Mouse (Mus musculus) embryonic facial prominence, embryonic 12.5 days (tissue): ENCODE data around the gene Klrb1b. TPM values are rescaled to one million over a fixed set of nuclear protein-coding genes. Genes with fewer than 3 reads are reported as not detected.
"Not testable (repeated sequence)": the region's sequence is repeated elsewhere in the genome, so short reads cannot be mapped to it uniquely, and the experiment has no call there.

Source experiments
- ATAC-seq: fragments of 200-750 bp; cut with Nextera tagmentation; 2 replicates; pipeline ENCODE4 v1.8.0; 2017; ENCODE audit not compliant: insufficient number of reproducible peaks, insufficient read depth, low FRiP score, low TSS enrichment
- H3K27ac ChIP-seq: fragments of 300-500 bp; sonication (generic); 2 replicates; pipeline ENCODE4 v1.5.1; 2016; ENCODE audit warnings: mild to moderate bottlenecking
- H3K27me3 ChIP-seq: fragments of 300-500 bp; sonication (generic); 2 replicates; pipeline ENCODE4 v1.6.1; 2016; ENCODE audit warnings: mild to moderate bottlenecking, moderate library complexity
- H3K36me3 ChIP-seq: fragments of 300-500 bp; sonication (generic); 2 replicates; pipeline ENCODE4 v1.6.1; 2016; ENCODE audit warnings: mild to moderate bottlenecking
- H3K4me1 ChIP-seq: fragments of 300-500 bp; sonication (generic); 2 replicates; pipeline ENCODE4 v1.6.1; 2016
- H3K4me2 ChIP-seq: fragments of 300-500 bp; sonication (generic); replicated peaks from 2 replicates; pipeline ENCODE4 v1.6.1; 2016; ENCODE audit warnings: mild to moderate bottlenecking, moderate library complexity
- H3K4me3 ChIP-seq: fragments of 300-500 bp; sonication (generic); 2 replicates; pipeline ENCODE4 v1.5.1; 2016; ENCODE audit warnings: mild to moderate bottlenecking
- H3K9ac ChIP-seq: fragments of 300-500 bp; sonication (generic); 2 replicates; pipeline ENCODE4 v1.6.1; 2016; ENCODE audit warnings: mild to moderate bottlenecking, moderate library complexity
- H3K9me3 ChIP-seq: fragments of 300-500 bp; sonication (generic); 2 replicates; pipeline ENCODE4 v1.6.1; 2016; ENCODE audit warnings: mild to moderate bottlenecking, moderate library complexity
- WGBS: fragments of 180-500 bp; shearing (Covaris S2); methylation state at CpG from one replicate; pipeline ENCODE4 v1.1.7; 2016; 5-methylcytosine and 5-hydroxymethylcytosine counted together
- polyA plus RNA-seq: library from polyadenylated mRNA; unstranded; fragments of >200 nt; fragmentation: Nextera tagmentation; extraction: Ambion mirVana; gene quantifications from 2 replicates; pipeline ENCODE4 v1.2.1, GENCODE M21; 2016

The Klrb1b gene
- polyA plus RNA-seq, 1 experiment from 2014 or later = not detected

DNA sequence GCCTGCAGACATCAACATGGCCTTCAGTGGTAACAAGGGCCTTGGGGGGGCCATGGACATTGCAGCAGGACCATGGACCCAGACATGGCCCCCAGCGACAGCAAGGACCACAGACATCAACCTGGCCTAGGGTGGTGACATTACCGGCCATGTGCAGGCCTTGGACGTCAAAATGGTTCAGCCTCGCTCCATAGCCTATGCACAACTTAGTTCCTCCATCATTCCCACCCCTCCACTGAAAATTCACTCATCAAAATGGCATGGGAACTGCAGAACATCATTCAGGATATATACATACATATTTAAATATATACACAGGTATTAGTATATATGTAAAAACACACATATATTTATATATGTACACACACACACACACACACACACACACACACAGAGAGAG is 21.3 kb upstream of the Klrb1b start:
- 93% methylated on average over 4 of the region's 4 CpGs for WGBS
- Histone ChIP-seq H3K4me1 (peaks cover 2% of the 10 kb centered on the region; the same call in 1 of the 2 replicates), H3K36me3 (no peaks in the 10 kb centered on the region), H3K27ac (no peak overlapping the region), H3K9me3 (no peaks in the 10 kb centered on the region), H3K9ac (no peak overlapping the region), H3K27me3 (no peaks in the 10 kb centered on the region), H3K4me3 (no peak overlapping the region), H3K4me2 (no peak overlapping the region)
- no peak for ATAC-seq

DNA sequence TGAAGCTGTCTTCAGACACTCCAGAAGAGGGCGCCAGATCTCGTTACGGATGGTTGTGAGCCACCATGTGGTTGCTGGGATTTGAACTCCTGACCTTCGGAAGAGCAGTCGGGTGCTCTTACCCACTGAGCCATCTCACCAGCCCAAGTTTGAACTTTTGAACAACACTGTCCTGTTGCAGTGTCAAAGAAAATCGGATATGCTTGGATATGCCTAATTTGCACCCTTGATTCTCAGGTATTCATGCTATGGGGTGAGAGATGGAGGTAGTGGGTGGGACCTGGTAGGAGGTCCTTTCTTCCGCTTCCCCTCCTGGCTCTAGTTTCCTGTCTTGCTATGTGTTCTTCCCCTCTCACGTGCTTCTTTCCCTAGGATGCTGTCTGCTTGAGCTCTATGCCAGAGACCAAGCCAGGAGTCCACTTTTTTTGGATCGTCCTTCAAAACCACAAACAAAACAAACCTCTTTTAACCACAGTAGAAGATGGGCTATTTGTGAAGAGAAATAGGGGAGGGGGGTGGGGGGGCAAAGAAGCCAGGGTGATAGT is 19.9 kb upstream of the Klrb1b start:
- Histone ChIP-seq H3K9me3 (no peaks in the 10 kb centered on the region), H3K4me1 (peaks cover 6% of the 10 kb centered on the region; the same call in 1 of the 2 replicates), H3K27ac (no peak overlapping the region), H3K36me3 (no peaks in the 10 kb centered on the region), H3K9ac (no peak overlapping the region), H3K27me3 (no peaks in the 10 kb centered on the region), H3K4me3 (no peak overlapping the region), H3K4me2 (no peak overlapping the region)
- WGBS = 62% methylated on average over 6 of the region's 9 CpGs
- ATAC-seq = no peak

DNA sequence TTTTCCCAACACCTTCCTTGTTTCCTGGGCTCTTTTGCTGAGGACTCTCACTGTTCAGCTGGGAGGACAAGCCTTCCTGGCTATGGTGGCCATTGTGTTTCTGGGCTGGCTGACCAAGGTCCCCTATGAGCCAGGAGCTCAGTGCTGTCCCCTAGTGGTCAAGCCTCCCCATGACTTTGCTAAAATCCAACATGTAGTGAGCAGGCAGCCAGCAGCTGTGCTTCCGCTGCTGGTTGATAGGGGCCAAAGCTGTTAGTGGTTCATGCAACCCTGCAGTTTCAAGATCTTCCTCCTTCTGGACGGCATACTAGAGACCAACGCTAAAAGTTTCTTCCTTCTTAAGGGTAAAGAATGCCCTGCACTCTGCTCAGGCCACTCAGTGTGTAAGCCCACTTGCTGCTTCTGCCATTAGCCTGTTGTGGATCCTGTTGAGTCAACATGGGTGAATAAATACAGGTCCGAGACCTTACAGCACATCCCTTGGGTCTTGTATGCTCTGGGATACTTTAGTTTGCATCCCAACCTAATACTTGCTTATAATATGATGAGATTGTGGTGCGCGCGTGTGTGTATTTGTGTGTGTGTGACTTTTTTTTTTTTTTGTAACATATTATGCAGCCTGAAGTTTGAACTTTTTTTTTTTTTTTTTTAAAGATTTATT is 19.3 kb upstream of the Klrb1b start:
- H3K4me2 ChIP-seq = peak overlapping the region; percentile 13; the same call in 1 of the 2 replicates
- 28% methylated on average over 7 of the region's 7 CpGs for WGBS
- H3K4me1 ChIP-seq = peaks cover 6% of the 10 kb centered on the region; the same call in 1 of the 2 replicates
- no peaks in the 10 kb centered on the region for H3K27me3 ChIP-seq
- H3K4me3 ChIP-seq = no peak overlapping the region
- no peak overlapping the region for H3K27ac ChIP-seq
- H3K9me3 ChIP-seq = no peaks in the 10 kb centered on the region
- no peak for ATAC-seq
- H3K36me3 ChIP-seq = no peaks in the 10 kb centered on the region
- H3K9ac ChIP-seq = no peak overlapping the region

DNA sequence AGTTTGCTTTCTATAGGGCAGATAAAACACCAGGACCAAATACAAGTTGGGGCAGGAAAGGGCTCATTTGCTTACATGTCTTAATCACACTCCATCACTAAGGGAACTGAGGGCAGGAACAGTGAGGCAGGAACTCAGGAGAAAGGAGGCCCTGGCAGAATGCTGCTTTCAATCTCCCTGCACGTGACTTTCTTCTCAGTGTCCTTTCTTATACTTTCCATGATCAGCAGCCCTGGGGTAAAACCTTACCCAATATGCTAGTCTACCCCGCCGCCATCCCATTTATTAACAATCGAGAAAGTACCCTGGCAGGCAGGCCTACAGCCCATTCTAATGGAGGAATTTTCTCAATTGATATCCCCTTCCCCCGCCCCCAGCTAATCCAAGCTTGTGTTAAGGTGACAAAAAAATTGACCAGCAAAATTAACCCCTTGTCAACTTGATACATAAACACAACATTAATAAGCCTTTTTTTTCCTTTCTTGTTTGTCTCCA is 18.5 kb upstream of the Klrb1b start:
- H3K9me3 ChIP-seq = no peaks in the 10 kb centered on the region
- WGBS = 79% methylated on average over 5 of the region's 5 CpGs
- H3K4me3 ChIP-seq = peak overlapping the region; percentile 69; the same call in 1 of the 2 replicates
- no peak overlapping the region for H3K9ac ChIP-seq
- no peaks in the 10 kb centered on the region for H3K36me3 ChIP-seq
- H3K4me1 ChIP-seq = peaks cover 8% of the 10 kb centered on the region; the same call in 1 of the 2 replicates
- no peak for ATAC-seq
- H3K27ac ChIP-seq = no peak overlapping the region
- no peaks in the 10 kb centered on the region for H3K27me3 ChIP-seq
- H3K4me2 ChIP-seq = peak overlapping the region; percentile 54; the same call in 1 of the 2 replicates

DNA sequence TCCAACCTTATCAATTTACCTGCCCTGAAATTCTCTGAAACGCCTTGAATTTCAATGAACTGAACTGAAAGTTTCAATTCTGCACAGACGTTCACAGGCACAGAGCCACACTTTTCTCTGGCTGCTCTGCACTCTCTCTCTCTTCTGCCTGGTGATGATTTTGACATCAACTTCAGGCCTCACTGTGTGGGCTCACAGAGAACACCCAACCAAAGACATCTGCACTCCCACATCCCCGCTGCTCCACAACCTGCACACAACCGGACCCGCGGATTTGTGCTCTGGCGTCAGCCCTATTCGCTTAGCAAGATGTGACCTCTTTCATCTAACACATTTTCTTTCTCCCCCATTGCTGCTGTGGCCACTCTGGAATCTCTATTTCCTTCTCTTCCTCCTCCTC is 18.0 kb upstream of the Klrb1b start:
- no peak for ATAC-seq
- peak overlapping the region; percentile 54 for H3K4me2 ChIP-seq
- 0 out of 2 replicates have a peak overlapping the region, but pooled peaks have one; percentile 20 for H3K27ac ChIP-seq
- no peaks in the 10 kb centered on the region for H3K9me3 ChIP-seq
- peaks cover 9% of the 10 kb centered on the region; the same call in 1 of the 2 replicates for H3K4me1 ChIP-seq
- no peak overlapping the region for H3K9ac ChIP-seq
- H3K27me3 ChIP-seq = no peaks in the 10 kb centered on the region
- H3K4me3 ChIP-seq = peak overlapping the region; percentile 69
- H3K36me3 ChIP-seq = no peaks in the 10 kb centered on the region
- 29% methylated on average over 8 of the region's 8 CpGs for WGBS

DNA sequence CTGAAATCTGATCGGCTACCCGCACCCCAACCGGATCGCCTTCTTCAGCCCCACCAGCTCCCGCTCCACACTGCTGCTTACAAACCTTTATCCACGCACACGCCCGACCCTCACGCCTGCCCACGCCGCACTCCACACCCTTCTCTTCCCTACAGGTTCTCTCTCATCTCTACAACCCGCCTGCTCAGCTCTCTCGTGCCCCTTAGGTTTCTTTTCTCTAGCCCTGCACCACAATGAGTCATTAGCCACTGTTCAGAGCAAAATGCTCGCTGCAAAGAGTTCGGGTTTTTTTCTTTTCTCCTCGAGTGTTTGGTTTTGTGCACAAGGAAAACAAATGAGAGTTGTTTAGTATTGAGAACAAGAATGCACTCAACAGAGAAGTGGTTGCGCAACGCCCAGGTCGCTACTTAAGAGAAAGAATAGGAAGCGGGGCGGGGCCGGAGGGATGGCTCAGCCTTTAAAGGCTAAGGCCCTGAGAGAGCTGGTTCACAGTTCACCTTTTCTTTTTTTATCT is 17.4 kb upstream of the Klrb1b start:
- no peak; the same call in 1 of the 2 replicates for ATAC-seq
- H3K27ac ChIP-seq = peak overlapping the region; percentile 93
- H3K4me3 ChIP-seq = peak overlapping the region; percentile 69
- peak overlapping the region; percentile 59 for H3K9ac ChIP-seq
- under 1% methylated on average over 22 of the region's 22 CpGs for WGBS
- H3K36me3 ChIP-seq = no peaks in the 10 kb centered on the region
- H3K4me1 ChIP-seq = peaks cover 9% of the 10 kb centered on the region; the same call in 1 of the 2 replicates
- no peaks in the 10 kb centered on the region for H3K9me3 ChIP-seq
- H3K4me2 ChIP-seq = peak overlapping the region; percentile 54
- no peaks in the 10 kb centered on the region for H3K27me3 ChIP-seq

DNA sequence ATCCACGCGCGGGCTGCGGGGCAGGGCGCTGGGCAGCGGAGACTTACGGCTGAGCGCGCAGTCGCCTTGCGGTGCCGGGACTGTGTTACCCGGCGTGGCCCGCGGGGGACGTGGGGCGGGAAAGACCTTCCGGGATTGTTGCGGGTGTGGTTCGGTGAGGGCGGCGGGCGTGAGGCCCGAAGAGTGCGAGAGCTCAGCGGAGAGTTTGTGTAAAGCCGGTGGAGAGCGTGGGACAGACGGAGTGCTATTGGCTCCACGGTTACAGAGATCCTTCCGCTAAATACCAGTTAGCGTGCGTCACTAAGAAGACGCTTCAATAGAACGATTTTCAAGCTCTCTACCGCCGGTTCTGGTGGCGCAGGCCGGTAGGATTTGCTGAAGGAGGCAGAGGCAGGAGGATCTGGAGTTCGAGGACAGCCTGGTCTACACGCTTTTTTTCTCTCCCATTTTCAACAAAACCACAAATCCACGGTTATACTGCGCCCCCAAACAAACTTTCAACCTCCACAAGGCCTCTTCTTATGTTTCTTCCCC is 16.9 kb upstream of the Klrb1b start:
- no peaks in the 10 kb centered on the region for H3K27me3 ChIP-seq
- under 1% methylated on average over 44 of the region's 44 CpGs for WGBS
- H3K27ac ChIP-seq = peak overlapping the region; percentile 93
- H3K4me3 ChIP-seq = peak overlapping the region; percentile 69
- peak overlapping the region; percentile 54 for H3K4me2 ChIP-seq
- ATAC-seq = peak; percentile 74
- H3K36me3 ChIP-seq = no peaks in the 10 kb centered on the region
- peaks cover 9% of the 10 kb centered on the region; the same call in 1 of the 2 replicates for H3K4me1 ChIP-seq
- peak overlapping the region; percentile 65 for H3K9ac ChIP-seq
- H3K9me3 ChIP-seq = no peaks in the 10 kb centered on the region

DNA sequence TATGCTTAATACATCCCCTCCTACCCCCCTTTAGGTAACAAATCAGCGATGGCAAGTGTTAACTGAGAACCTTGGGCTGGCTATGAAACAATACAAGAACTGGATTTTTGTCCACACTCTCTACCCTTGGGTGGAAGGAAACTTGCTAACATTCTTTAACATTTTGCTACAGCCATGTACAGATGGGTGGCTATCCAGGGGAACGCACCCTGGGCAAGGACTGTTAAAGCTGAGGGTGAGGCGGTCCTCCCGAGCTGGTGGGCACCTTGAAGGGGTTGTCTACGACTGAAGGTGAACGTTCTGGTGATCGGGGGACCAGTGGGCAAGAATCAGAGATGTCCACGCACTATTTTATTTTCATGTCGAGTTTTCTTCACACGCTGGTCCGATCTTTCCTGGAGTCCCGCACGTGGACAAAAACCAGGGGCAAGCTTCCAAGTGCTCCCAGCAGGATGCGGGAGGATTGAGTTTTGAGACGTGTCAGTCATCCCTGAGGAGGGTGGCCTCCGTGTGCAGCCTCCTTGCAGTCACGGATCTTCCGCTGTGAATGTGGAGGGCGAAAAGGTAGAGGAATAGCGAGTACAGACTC is 16.3 kb upstream of the Klrb1b start:
- 0% methylated on average over 20 of the region's 20 CpGs for WGBS
- Histone ChIP-seq H3K9ac (peak overlapping the region; percentile 65), H3K27ac (peak overlapping the region; percentile 93), H3K9me3 (no peaks in the 10 kb centered on the region), H3K36me3 (no peaks in the 10 kb centered on the region), H3K4me2 (peak overlapping the region; percentile 54), H3K4me1 (peaks cover 9% of the 10 kb centered on the region; the same call in 1 of the 2 replicates), H3K4me3 (peak overlapping the region; percentile 69), H3K27me3 (no peaks in the 10 kb centered on the region)
- no peak for ATAC-seq

DNA sequence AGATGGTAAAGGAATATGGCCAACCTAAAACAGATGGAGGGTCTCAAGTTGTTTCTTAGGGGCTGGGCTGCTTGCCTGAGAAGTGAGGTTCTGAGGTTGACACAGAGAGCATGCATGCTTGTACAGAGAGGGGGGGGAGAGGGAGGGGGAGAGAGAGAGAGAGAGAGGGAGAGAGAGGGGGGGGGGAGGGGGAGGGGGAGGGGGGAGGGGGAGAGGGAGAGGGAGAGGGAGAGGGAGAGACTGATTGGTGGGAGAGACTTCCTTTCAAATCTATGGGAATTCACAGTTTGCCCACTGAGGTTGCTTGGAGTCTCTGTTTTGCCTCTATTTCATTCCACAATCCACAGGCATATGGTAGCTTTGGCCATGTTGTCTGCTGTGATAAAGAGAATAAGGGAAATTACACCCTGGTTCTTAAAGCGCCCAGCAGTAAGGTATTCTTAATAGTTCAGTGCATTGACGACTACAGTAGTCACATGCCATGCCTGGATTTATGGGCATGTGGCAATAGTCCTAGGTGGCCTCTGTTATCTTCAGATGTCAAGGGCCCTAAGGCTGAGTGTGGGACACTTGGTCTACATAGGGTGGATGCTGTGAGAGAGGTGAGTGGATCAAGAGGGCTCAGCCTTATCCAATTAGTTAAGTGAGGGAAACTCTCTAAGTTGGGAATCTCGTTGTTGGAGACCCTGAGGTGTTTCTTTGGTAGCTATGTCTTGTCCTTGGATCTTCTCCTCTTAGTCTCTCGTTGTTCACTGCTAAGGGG is 15.4 kb upstream of the Klrb1b start:
- H3K9ac ChIP-seq = 0 out of 2 replicates have a peak overlapping the region, but pooled peaks have one; percentile 65
- 0 out of 2 replicates have a peak overlapping the region, but pooled peaks have one; percentile 93 for H3K27ac ChIP-seq
- H3K4me3 ChIP-seq = peak overlapping the region; percentile 69
- H3K4me2 ChIP-seq = peak overlapping the region; percentile 54
- 42% methylated on average over 4 of the region's 4 CpGs for WGBS
- H3K9me3 ChIP-seq = no peaks in the 10 kb centered on the region
- H3K4me1 ChIP-seq = peaks cover 9% of the 10 kb centered on the region; the same call in 1 of the 2 replicates
- no peak for ATAC-seq
- no peaks in the 10 kb centered on the region for H3K36me3 ChIP-seq
- no peaks in the 10 kb centered on the region for H3K27me3 ChIP-seq

DNA sequence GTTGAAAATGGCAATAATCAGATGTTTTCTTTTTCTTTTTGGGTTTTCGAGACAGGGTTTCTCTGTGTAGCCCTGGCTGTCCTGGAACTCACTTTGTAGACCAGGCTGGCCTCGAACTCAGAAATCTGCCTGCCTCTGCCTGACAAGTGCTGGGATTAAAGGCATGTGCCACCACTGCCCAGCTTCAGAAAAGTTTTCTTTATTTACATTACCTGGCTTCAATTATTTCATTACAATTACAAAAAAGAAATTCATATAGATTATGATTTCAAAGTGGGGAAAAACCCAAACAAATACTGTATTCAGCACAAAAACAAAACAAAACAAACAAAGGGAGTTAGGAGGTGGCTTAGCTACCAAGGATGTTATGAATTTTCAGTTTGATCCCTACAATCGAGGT is 14.5 kb upstream of the Klrb1b start:
- not testable (repeated sequence) for H3K36me3 ChIP-seq, H3K4me1 ChIP-seq

DNA sequence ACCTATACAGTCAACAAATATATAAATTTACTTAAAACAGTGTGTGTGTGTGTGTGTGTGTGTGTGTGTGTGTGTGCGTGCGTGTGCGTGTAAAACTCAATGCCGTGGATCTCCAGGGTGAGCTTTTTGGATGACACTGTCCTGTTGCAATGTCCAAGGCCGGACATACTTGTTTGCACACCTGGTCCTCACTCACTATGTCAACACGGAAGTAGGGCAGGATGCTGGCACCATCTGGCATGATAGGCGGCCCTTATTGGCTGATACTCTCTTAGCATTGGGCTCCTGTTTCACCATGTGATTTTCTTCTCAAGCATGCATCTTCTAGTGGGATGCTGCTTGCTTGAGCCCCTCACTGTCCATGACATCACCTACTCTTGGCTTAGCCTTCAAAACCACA is 13.8 kb upstream of the Klrb1b start:
- Histone ChIP-seq H3K27me3 (no peaks in the 10 kb centered on the region), H3K9me3 (no peaks in the 10 kb centered on the region), H3K9ac (peak overlapping the region; percentile 45; the same call in 1 of the 2 replicates), H3K27ac (no peak overlapping the region), H3K36me3 (no peaks in the 10 kb centered on the region), H3K4me1 (peaks cover 9% of the 10 kb centered on the region; the same call in 1 of the 2 replicates), H3K4me3 (peak overlapping the region; percentile 76), H3K4me2 (peak overlapping the region; percentile 54)
- WGBS = 62% methylated on average over 7 of the region's 7 CpGs
- no peak for ATAC-seq

More for the DNA sequence above, 14.5 kb upstream of the Klrb1b start:
- H3K9me3 ChIP-seq, H3K4me2 ChIP-seq, H3K4me3 ChIP-seq, H3K27ac ChIP-seq, H3K27me3 ChIP-seq, H3K9ac ChIP-seq, ATAC-seq: not testable (repeated sequence)
- WGBS = 80% methylated on average over 3 of the region's 3 CpGs
